Mouse (Mus musculus) spleen, postnatal 36 days (tissue): Measurements from ENCODE around the gene Cmtm2b.
"Not testable (repeated sequence)": the region's sequence is repeated elsewhere in the genome, so short reads cannot be mapped to it uniquely, and the experiment has no call there.

Experiments
- DNase-seq, 2 experiments: peaks; one replicate each; pipeline ENCODE4 v3.0.0; 2022; ENCODE audit warnings: low spot score in 2 of 2, mixed read lengths in 1 of 2

Gene Cmtm2b

DNA sequence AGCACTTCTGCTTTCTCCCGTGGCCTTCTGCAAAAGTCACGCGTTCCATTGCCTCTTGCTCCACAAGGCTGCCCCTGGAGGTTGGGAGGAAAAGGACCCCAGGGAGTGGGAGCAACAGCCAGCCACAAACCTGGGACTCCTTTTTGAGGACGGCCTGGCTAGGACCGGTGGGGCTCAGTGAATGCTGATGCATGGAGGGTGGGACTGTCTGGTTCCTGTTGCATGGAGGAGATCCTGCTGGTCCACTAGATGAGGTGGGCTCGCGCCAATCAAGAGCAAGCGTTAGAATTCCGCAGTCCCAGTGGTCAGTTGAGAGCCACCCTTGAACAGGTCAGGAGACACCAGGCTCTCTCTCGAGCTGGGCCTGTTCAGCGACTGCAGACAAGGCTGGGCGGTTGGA, at the start of gene Cmtm2b:
Cmtm2b (plus strand) TSS at position 301 of the 400 bp plus-strand sequence.
- DNase-seq, result not testable (repeated sequence)

DNA sequence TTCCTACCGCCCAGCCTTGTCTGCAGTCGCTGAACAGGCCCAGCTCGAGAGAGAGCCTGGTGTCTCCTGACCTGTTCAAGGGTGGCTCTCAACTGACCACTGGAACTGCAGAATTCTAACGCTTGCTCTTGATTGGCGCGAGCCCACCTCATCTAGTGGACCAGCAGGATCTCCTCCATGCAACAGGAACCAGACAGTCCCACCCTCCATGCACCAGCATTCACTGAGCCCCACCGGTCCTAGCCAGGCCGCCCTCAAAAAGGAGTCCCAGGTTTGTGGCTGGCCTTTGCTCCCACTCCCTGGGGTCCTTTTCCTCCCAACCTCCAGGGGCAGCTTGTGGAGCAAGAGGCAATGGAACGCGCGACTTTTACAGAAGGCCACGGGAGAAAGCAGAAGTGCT, 28.9 kb upstream of the Cmtm2b start, which contains the start of gene Cmtm2a:
Cmtm2a (minus strand) TSS at position 101 of the 400 bp plus-strand sequence.
- not testable (repeated sequence) for DNase-seq

DNA sequence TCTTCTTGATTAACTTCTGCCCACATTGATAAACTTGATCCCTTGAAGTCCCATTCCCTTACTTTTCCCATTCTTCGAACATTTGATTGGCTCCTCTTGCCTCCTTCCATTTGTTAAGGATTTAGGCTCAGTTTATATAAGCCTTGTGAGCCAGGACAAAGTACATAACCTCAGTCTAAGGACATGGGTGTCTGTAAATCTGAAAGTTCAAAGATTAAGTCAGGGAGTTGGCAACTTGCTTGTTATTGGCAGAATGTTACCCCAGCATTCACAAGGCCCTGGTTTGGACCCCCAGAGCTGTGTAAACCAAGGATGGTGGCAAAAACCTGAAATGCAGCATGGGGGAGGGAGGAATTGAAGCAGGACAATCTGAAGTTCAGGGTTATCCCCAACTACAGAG, 27.6 kb upstream of the Cmtm2b start:
- DNase-seq, result no peak

DNA sequence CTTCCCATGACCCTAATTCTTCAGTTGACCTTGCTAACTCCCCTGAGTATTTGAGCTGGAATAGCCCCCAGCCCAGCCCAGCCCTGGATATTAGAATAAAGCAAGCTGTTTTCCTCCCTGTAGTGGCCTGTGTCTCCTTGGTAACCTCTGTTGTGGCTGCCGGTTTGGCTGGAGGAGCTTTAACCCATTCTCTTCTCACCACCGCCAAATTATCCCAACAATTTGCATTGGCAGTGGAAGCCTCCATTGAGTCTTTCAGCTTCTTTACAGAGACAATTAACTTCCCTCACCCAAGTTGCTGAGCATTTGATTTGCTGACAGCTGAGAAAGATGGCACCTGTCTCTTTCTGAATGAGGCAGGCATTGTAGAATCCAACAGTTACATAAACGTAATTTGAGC, 20.5 kb upstream of the Cmtm2b start:
- not testable (repeated sequence) for DNase-seq

DNA sequence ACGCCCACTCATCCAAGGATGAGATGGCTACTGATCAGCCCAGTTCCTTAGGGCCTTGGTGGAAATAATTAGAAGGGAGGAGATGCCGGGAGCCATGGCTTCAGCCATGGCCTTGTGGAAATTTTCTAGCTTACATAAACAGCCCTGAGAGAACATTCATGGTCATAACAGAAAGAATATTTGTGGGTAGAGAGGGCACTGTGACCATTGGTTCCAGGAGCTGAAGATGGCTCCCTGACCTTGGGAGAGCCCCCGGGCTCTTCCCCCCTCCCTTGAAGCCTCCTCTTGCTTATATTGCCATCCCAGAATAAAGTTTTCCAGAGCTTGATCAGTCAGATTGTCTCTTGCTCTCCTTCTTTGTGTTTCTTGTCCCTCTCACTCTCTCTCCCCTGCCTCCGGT, 19.5 kb upstream of the Cmtm2b start:
- DNase-seq, result not testable (repeated sequence)

DNA sequence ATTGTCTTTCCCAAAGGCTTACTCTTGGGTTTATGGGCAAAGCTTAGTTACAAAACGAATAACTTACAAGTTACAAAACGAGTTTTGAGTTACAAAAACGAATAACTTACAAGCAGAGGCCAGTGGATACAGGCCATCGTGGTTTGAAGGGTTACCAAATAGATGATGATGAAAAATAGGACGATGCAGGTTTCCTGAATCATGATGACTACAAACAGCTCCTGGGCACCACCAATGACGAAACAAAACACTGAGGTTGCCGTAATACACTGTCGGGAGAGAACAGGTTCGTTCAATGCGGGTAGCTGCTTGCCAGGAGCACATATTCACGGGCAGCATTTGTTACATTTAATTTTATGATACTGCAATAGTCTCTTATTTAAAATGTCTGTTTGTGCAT, 17.1 kb upstream of the Cmtm2b start:
- no peak for DNase-seq

DNA sequence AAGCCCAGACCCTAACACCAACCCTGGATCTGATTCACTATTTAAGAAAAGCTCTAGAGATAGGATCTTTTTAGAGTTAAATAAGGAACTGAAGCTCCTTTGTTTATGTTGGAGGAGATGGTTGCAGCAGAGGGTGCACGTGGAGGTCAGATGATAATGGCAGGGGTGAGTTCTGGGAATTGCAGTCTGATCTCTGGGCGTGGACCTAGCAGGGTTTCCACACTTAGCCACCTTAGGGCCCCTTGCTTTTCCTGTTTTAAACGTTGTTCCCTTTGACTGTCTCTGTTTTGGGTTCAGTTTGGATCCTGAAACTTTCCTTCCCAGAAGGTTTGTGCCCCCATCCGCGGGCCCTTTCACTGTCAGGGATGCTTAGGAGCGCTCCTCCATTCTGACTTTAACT, 13.7 kb upstream of the Cmtm2b start:
- DNase-seq, result not testable (repeated sequence)

DNA sequence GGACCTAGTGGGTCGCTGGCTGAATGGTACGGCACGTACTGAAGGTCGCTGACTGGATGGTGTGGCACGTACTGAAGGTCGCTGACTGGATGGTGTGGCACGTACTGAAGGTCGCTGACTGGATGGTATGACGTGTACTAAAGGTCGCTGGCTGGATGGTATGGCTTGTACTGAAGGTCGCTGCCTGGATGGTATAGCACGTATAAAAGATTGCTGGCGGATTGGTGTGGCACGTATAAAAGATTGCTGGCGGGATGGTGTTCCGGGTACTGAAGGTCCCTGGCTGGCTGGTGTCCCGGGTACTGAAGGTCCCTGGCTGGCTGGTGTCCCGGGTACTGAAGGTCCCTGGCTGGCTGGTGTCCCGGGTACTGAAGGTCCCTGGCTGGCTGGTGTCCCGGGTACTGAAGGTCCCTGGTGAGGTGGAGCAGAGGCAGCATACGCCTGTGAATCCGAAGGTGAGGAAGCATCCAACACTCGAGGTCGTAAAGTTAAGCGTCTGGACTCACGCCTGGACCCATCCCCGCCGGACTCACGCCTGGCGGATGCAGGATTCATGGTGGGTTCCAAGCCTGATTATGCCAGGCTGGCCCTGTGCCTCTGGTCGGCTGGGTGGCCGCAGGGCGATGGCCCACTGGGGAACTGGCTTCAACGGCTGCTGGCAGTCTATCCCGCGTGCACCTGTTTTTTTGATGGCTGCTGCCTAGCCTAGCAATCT, 12.4 kb upstream of the Cmtm2b start, which contains the start of the genes Gm45711 and Cmtm1:
Gm45711 (minus strand) TSS at position 641 of the 715 bp plus-strand sequence.
Cmtm1 (minus strand) TSS at position 705 of the 715 bp plus-strand sequence.
- not testable (repeated sequence) for DNase-seq

DNA sequence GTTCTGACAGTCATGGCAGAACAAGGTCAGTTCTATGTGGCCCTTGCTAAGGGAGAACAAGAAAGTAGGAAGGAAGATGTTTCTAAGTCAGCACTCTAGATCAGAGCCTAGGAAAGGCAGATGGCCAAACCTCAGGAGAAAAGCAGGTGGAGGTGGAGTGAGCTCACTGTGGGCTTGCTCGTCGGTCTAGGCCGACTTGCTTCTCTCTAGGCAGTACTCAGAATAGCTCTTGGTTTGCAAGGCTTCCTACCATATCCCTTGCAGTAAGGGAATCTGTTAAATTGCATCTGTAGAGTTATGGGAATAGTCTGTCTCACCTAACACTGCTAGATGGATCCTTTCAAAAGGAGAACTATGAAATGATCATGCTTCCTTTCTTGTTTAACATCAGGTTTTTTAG, 10.0 kb upstream of the Cmtm2b start:
- DNase-seq, result not testable (repeated sequence)

DNA sequence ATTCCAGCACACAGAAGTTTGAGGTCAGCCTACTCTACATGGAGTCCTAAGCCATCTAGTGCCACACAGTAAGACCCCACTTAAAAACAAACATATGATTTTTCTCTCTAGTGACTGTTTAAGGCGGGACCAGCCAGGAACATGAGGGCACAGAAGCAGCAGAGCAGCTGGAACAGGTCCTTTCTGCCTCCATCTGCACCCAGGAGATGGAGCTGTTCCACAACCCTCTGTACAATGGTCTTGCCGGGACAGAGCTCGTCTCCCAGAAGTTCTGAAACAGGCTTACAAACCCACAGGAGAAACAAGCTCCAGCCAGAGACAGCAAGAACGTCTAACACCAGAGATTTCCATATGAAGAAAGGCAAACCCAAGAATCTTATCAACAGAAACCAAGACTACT, 8.7 kb upstream of the Cmtm2b start:
- no peak for DNase-seq

DNA sequence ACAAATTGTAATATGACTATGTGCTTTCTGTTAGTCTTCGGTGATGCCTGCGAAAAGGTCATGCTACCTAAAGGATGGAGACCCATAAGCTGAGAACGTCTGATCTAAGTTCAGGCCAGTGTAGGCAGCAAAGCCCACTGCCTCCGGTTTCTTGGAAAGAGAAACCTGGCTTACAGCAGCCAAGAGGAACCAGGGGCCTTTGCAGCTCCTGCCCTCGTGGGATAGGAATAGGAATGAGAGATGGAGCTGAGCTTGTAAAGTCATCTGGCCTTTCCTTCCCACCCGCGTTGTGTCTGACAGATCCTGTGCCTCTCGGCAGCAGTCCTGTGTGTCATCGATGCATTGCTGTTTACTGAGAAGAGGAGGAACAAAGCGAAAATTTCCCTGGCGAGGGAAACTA, 763 bp upstream of the Cmtm2b start, which contains the start of gene Gm11020:
Gm11020 (plus strand) TSS at position 301 of the 400 bp plus-strand sequence.
- not testable (repeated sequence) for DNase-seq

DNA sequence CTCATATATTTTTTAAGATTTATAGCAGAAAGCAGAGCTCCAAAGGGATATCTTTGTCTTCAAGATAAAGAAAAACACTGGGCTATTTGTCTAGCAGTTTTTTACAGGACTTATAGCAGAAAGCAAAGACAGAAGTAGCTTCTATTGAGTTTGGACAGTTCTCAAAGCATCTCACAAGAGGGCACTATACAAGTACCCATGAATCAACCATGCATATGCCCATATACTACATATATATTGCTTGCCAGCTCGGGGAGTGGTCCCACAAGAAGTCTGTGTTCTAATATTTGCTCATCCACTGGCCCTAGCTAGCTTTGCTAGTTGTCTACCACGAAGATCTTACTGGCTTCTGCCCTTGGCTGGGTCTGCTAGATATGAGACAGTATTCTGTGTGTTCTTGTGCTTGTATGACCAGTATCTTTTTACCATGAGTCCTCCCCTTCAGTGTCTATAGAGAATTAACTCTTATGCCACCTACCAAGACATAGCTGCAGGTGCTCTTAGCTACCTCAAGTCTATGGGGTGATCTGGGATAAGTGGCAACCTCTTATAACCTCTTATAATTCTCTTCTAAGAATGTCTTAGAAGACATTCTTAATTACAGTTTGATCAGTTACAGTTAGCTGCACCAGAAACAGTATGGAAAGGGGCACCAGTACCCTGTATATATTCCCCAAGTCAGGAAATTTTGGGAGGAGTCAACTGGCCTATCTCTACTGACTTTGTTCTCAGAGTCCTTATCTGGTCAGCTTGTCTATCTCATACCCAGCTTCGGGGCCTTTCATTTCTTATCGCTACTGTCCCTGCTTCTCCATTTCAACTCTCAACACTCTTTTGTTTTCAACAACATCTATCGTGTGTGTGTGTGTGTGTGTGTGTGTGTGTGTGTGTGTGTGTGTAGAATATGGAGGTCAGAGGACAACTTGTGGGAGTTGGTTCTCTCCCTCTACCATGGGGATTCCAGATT, 10.9 kb downstream of the Cmtm2b start:
- no peak for DNase-seq

DNA sequence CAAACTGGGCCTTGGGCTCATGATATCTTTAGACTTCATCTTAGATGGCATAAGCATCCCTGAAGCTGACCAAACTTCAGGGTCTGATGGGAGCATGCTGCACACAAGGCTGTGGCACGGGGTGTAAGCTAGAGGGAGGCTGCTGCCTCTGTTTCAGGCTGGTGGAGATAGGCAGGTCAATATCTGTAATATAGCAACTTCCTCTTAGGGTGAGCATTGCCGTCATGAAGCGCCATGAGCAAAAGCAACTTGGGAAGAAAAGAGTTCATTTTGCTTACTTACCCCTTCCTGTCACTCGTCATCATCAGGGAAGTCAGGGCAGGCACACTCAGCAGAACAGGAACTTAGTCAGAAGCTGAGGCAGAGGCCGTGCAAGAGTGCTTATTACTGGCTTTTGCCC, 11.8 kb downstream of the Cmtm2b start:
- no peak for DNase-seq

DNA sequence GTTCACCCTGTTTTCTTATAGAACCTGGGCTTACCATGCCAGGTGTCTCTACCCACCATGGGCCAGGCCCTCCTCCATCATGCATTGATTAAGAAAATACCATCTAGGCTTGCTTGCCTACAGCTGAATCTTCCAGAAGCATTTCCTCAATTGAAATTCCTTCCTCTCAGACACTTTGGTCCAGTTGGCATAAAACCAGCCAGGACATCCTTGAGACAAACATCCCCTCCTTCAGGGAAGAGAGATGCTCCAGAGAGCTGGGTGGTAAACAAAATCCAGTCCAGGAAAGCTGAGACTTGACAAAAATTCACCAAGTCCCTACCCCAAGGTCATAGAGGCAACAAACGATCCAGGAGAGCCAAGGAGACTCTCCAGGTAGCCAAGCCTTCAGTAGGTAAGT, 12.2 kb downstream of the Cmtm2b start:
- DNase-seq, result no peak

DNA sequence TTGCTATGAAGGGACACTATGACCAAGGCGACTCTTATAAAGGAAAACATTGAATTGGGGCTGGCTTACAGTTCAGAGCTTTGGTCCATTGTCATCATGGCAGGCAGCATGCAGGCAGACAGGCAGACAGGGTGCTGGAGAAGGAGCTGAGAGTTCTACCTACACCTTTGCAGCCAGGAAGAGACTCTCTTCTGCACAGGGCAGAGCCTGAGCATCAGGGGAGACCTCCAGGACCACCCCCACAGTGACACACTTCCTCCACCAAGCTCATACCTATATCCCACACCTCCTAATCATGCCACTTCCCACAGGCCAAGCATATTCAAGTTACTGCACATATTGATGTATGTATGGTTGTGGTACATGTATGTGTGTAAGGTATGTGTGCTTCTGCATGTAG, 14.8 kb downstream of the Cmtm2b start:
- DNase-seq, result no peak

DNA sequence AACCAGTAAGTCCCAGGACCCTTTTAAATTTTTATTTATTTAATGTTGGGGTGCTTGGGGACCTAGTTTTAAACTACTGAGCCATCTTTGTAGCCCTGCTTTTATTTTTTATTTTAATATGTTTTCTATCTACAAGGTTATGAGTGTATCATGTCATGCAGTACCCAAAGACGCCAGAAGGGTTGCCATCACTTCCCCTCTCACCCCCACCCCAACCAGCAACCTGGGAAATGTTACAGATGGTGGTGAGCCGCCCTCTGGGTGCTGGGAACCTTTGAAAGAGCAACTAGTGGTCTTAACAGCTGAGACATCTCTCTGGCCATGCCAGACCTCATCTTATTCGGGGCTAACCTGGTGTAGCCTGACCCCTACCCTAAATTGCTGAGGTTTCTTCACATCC, 15.9 kb downstream of the Cmtm2b start:
- no peak for DNase-seq

DNA sequence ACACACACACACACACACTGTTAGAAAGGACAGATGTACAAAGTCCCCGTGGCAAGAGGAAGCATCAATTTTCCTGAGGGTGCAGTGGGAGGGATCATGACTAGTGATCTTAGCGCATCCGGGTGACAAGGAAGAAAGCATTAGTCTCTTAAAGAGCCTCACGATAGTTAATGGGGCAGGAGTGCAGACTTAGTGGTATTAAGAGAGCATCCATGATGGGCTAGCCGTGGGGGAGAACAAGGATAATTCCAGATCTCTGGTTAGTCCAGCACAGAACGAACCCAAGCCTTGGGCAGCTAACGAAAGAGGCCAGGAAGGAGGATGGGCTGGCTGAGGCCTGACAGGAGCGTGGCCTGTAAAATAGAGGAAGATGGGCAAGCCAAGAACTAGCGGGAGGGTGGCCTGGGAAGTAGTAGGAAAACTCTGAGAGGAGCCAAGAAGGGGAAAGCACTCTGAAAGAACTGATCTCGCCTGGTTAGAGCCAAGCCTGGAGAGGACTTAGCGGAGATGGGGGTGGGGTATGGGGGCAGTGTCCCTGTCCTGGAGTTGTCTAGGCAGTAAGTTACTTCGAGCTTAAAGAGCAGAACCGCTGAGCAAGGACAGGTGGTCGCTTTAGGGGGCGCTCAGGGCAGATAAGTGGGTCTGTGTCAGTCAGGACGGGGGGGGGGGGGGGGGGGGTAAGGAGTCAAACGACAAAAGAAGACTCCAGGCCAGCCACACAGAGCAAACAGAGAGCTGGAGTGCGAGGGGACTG, 17.4 kb downstream of the Cmtm2b start, which contains the start of gene Cmtm3:
Cmtm3 (plus strand) TSS at position 182 of the 754 bp plus-strand sequence.
- DNase-seq, result no peak

DNA sequence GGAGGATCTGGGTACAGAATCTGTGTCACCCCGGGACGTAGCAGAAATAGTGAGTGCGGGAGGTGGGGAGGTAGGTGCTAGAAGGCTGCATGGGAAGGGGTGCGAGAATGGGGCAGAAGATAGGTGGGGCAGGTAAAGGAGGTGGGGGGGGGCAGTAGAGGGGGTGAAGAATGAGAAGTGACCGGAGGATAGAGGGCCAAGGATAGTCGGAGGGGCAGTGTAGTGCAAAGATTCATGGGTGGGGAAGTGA, 17.9 kb downstream of the Cmtm2b start:
- no peak for DNase-seq

DNA sequence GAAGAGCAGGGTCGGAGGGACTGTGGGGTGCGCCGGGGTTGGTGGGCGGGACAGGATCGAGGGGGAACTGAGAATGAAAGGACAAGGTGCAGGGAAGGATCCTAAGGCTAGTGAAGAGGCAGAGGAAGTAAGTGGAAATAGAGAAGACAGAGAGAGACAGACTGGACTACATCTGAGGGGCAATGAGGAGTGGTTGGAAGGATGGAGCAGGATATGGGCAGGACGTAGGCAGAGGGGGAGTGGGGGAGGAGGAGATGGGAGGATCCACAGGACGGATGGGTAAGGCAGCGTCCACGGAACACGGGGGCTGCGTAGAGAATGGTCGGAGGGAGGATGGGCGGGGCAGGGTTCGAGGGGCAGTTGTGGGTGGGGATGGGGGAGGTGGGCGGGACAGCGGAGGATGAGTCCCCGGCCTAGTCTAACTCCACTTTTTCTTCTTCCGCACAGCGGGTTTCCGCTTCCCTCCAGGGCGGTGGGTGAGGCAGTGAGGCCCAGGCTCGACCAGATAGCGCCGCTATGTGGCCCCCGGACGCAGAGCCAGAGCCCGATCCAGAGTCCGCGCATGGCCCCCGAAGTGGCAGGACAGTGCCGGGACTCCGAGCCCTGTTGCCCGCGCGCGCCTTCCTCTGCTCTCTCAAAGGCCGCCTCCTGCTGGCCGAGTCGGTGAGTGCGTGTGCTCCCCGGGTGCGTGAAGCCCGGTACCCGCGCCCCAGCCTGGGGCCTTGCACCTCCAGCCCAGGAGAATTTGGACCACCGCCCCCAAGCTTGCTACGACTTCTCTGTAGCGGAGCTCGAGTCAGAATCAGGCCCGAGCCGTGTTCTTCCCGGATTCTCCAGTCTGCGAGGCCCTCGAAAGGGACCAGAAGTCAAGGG, 18.4 kb downstream of the Cmtm2b start:
- peak; percentile 73 to 75 for DNase-seq

DNA sequence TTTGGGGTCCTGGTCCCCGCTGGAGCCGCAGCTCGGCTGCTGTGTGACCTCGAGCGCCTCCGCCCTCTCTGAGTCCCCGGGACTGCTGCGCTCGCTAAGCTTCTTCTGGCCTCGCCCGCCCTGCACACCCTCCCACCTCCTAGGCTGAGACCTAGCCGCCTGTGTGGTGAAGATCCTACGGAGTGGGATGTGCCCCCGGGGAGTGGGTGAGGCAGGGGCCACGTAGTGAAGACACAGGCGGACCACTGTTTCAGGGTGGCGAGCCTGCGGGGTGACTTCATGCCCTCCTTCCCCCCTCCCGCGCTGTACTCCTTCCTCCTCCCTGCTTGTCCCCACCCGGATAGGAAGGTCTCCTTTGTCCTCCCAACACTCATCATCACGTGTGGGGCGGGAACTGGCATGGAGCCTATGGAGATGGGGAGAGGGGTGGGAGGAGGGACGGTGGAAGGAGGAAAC, 19.1 kb downstream of the Cmtm2b start:
- peak; percentile 15 to 20 for DNase-seq

DNA sequence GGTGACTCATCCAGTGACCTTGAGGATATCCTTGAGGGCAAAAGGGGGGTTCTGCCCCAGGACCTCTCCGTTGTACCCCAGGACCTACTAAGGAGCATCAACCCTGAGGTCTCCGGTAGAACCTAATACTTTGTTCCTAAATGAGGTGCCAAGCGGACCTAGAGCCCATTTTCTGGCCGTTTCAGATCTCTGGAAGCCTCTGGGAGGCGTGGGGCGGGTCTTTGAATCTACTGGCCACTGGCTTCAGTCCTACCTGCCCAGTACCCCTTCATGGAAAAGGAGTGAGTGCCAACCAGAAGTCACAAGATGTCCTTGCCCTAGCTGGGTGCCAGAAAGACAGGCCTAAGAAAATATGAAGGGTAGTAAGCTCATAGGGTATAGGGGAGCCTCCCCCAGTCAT, 19.6 kb downstream of the Cmtm2b start:
- no peak for DNase-seq
